Mouse (Mus musculus): ENCODE results near the gene Rptor. TPM values are rescaled to one million over a fixed set of nuclear protein-coding genes. Genes with fewer than 3 reads are reported as not detected.

Gene Rptor
- total RNA-seq, 2 experiments from 2014 or later, result 6.7 to 10.1 TPM

DNA sequence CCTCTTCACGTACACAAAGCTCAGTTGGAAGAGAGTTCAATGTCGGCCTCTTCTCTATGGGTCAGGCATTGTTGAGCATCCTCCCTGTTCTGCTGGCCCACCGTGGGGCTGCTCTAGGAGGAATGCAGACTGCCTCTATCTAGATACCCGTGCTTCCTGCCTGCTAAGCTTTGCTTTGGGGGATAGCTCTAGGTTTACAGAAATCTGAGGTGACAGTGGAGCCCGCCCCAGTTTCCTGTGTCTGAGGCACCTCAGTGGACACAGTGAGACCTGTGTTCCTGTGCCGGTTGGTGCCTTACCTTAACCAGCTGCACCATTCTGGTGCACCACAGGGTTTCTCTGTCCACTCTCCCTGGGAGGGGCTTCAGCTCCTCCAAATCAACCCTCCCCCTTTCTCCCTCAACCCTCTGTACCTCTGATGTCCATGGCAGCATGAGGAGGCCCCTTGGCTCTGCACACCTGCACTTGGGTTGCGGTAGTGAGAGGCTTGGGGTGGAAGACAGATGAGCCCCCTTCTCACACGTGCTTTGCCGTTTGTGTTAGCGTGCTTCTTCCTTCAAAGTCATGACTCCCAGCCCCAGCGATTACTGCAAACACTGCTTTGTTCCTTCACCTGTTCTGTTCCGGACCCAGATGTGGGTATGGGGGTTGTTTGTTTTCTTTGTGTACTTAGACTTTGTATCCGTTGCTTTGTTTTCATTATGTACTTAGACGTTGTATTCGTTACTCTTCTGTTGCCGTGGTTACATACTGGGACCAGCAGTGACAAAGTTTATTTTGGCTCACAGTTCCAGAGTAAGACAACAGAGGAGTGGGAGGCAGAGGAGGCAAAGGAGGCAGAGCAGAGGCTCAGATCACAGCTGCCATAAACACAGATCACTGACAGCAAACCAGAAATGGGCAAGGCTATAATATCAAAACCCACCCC, 231.4 kb downstream of the Rptor start:
- ATAC-seq (replicated peaks; ENCODE audit: low FRiP score, poor library complexity, severe bottlenecking), result no peak

DNA sequence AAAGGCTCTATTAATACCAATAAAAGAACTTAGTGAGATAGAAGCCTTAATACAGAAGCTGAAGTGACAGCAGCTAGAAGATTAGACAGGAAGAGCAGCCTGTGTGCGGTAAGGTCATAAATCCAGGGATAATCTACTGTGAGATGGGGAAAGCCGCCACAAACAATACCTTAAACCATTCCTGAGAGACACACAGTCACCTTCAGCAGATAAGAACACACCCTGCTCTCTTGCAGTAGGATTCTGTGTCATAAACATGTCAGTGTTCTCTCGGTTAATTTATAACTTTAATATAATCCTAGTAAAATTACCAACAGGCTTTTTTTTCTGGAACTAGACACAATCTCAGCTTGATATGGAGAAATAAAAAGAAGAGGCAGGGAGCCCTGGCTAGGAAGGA, 233.6 kb downstream of the Rptor start:
- ATAC-seq (replicated peaks; ENCODE audit: low FRiP score, poor library complexity, severe bottlenecking), result no peak

DNA sequence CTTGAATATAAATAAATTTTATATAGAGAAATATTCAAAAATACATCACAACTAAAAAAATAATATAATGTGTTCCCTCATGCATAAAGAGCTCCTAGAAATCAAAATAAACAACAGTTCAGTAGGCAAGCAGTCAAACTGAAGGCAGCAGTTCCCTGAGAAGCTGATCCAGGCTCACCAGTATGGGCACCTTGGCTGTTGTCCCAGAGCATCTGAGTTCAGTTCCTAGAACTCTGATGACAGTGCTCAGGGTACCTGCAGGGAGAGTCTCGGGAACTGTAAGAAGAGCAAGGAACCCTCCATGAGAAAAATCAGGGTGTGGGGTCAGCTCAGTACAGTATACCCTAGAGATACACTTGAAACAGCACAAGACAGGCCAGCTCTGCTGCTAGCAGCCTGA, 235.1 kb downstream of the Rptor start:
- no peak for ATAC-seq (replicated peaks; ENCODE audit: low FRiP score, poor library complexity, severe bottlenecking)

DNA sequence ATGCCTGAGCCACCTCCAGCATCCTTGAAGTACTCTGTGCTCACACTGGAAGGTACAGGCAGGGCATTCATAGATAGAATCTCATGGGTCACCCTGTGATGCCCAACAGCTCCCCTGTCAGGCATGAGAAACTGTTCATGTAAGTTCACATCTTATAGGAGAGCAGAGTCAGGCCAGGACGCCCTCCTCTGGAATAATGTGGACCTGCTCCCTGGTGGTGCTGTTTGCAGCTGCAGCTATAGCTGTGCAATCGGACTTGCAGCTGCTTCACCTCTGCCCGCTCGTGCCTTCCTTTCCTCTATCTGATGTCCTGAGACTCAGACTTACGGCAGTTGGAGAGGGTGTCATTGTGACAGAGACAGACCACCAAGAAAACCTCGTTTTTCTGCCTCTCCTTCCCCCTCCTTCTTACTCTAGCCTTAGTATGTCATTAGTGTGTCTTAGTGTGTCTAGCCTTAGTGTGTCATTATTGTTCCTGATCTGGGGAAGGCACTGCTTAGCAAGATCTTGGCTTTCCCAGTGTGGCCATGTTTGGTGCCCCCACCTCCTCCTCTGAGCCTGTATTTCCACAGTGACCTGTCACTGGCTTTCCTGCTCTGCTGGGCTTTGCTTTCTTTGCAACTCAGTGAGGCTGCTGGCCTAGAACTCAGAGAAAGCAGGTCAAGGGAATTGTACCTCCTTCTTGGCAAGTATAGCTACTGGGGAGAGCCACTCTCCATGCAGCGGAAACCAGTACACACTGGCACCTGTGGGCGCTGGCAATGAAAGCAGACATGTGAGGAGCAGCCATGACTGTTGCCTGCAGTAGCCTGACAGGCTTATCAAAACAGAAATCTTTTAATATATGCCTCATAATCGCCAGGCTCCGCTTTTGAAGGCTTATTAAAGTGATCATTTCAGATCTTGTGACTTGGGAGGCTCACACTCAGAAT, 237.0 kb downstream of the Rptor start:
- ATAC-seq (replicated peaks; ENCODE audit: low FRiP score, poor library complexity, severe bottlenecking), result no peak

DNA sequence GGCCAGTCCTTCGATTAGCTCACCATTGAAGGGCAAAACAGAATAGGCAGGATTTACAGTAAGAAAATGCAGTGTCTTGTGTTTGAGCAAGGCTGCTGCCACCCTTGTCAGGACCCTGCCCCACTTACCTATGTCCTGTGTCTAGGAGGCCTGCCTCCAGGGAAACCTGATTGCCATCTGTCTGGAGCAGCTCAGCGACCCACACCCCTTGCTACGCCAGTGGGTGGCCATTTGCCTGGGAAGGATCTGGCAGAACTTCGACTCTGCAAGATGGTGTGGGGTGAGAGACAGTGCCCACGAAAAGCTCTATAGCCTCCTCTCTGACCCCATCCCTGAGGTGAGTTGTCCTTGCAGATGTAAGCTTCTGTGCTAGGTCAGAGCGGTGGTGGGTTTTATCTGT, 243.9 kb downstream of the Rptor start:
- no peak for ATAC-seq (replicated peaks; ENCODE audit: low FRiP score, poor library complexity, severe bottlenecking)

DNA sequence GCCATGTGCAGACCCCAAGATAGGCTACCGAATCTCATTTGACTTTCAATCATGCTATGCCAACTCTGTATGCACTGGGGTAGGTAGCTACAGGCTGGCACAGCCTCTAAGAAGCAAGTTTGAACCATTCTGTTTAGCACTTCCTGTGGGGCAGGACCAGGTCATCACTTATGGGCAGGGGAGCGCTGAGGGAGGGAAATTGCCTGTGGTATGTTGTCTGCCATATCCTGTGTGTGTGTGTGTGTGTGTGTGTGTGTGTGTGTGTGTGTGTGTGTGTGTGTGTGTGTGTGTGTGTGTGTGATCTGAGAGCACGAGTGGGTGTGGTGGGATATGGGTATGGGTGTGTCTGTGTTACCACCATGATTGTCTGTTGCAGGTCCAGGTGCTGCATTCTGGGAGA, 244.4 kb downstream of the Rptor start:
- no peak for ATAC-seq (replicated peaks; ENCODE audit: low FRiP score, poor library complexity, severe bottlenecking)

DNA sequence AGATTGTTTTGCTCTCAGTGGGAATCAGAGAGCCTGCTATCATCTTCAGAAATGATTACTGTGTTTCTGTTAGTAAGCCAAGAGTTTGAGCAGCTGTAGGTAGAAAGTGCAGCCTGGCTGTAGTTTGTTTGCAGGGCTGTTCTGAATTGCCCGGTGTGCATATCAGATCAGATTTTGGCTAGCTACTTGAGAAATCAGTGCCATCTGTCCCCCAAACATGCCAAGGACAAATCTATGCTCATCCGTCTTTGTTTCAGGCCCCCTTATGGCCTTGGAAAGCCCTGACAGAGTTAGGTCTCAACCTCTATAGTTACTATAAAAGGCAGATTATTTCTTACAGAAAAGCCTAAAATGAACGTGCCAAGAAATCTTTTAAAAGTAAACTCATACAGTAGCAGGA, 244.9 kb downstream of the Rptor start:
- no peak for ATAC-seq (replicated peaks; ENCODE audit: low FRiP score, poor library complexity, severe bottlenecking)

DNA sequence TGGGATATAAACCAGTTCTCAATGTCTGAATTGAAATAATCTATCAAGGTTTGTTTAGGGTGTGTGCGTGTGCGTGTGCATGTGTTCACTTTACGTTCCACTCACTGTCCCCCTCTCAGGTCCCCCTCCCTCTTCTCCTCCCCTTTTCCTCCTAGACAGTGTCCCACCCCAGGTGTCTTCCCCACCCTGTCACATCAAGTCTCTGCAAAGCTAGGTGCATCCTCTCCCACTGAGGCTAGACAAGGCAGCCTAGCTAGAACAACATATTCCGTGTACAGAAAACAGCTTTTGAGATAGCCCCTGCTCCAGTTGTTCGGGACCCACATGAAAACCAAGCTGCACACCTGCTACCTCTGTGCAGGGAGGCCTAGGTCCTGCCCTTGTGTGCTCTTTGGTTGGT, 245.5 kb downstream of the Rptor start:
- ATAC-seq (replicated peaks; ENCODE audit: low FRiP score, poor library complexity, severe bottlenecking), result no peak

DNA sequence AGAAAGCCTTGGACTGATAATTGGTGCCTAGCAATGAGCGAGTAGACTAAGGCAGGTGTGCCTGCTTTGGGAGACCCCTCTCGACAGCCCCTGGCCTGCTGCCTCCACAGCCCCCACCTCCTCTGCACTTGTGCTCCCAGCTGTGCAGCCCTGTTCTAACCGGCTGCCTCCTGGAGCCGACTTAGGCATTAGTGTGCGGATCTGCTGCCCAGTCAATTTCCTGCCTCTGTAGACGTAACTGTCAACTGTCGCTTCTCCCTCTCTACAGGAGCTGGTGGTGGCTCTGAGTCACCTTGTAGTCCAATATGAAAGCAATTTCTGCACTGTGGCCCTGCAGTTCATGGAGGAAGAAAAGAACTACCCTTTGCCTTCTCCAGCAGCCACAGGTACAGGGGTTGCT, 253.3 kb downstream of the Rptor start:
- no peak for ATAC-seq (replicated peaks; ENCODE audit: low FRiP score, poor library complexity, severe bottlenecking)

DNA sequence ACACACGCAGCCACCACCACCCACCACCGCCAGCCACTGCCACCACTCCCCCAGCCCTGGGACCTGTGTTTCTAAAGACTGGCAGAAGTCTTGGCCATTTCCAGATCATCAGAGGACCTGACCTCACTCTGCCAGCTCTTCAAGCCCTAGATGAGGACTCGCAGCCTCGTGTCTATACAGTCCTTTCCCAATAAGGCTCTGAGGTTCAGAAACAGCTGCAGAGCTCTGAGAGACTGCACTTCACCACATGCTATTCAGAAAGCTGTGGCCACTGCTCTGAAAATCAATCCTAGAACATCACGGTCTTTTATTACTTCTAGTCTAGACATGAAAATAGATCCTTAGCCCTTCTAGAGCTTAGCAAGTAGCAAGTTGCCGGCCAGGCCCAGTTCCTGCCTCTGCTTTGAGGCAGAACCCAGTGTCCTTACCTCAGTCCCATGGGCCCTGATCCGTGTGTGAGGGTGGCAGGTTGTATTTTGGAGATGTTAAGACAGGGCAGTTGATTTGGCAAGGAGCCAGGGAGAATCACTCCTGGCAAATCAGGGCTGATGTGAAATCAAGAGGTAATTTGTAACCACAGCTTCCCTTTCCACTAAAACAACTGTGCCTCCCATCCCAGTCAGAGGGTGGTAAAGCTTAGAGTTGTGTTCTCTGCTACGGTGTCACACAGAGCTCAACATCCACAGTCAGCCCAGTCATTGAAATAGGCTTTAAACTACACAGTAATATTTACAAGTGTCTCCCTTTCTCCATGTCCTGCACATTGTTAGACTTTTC, 260.0 kb downstream of the Rptor start:
- no peak for ATAC-seq (replicated peaks; ENCODE audit: low FRiP score, poor library complexity, severe bottlenecking)

DNA sequence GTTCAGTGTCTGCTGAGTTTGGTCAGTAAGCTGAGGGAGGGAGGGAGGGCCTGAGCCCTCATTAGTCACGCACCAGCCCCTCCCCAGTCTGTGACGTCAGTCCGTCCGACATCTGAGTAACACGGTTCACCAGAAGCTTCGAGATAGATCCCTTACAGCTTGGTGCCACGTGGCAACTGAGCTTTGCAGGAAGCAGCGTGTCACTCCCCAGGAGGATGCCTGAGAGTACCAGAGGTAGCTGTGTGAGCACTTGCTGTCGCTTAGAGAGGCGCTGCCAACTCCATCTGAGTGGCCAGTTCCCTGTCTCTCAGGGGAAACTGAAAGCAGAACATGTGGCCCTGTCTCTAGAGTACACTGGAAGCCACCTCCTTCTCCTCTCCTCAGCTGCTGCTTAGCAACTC, 260.7 kb downstream of the Rptor start:
- ATAC-seq (replicated peaks; ENCODE audit: low FRiP score, poor library complexity, severe bottlenecking), result no peak

DNA sequence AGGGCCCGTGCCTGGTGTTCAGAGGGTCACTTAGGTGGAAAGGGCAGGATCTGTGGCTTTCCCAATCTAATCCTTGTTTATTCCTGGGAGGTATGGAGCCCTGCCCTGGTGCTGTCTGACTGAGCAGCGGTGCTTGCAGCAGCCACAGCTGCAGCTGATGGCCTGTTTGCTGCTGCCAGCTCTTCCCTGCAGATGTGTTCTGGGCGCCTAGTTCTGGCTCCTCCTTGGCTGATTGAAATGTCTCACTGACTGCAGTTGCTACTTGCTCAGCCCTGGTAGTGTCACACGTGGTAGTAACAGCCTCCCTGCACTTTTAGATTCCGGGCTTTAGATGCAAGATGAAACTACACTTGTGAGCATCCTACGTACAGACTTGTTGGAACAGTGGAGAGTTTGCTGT, 264.1 kb downstream of the Rptor start:
- no peak for ATAC-seq (replicated peaks; ENCODE audit: low FRiP score, poor library complexity, severe bottlenecking)

DNA sequence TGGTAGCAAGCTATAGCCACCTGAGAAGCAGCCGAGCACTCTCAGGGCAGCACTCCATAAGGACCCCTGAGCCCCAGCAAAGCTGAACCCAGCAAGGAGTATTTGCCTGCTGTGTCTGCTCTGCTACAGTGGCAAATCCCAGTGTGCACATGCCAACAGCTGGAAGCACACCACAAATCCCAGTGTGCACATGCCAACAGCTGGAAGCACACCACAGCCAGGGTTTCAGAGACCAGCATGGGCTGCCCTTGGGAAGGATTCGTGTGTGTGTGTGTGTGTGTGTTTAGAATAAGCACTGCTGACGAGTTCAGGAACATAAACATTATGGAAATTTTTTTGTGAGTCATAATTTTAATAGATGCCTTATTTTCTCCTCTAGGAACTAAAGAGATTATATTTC, 265.4 kb downstream of the Rptor start:
- no peak for ATAC-seq (replicated peaks; ENCODE audit: low FRiP score, poor library complexity, severe bottlenecking)

DNA sequence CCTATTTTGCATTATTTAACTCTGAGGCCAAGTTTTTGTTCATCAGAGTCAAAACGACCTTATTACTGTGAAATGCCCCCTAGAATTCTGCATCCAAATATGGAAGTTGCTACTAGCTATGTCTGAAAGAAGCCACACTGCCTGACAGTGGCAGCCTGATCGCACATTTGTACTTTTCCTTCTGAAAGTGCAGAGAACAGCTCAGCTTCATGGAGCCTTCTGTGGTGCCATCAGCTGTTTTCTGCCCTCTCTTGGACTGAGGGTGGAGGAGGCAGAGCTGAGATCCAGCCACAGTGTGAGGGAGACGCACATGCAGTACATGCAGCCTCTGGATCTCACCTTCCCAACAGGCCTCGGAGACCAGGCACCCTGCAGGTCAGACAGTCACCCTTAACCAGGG, 265.9 kb downstream of the Rptor start:
- no peak for ATAC-seq (replicated peaks; ENCODE audit: low FRiP score, poor library complexity, severe bottlenecking)

DNA sequence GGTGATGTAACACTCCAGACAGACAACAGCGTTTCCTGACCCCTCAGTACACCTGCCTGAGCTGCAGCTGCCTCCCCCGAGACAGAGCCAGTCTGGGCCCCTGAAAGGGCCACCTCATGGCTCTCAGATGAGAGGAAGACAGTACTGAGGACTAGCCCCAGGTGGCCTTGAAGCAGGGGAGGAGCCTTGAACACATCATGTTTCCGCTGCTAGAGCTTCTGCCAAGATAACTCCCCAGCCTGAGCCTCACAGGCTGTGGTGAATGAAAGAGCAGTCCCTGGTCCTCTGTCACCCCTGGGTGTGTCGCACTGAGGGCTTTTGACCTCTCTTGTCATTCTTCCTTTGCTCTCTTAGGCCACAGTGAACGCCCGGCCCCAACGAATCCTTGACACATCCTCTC, 268.4 kb downstream of the Rptor start:
- no peak for ATAC-seq (replicated peaks; ENCODE audit: low FRiP score, poor library complexity, severe bottlenecking)

DNA sequence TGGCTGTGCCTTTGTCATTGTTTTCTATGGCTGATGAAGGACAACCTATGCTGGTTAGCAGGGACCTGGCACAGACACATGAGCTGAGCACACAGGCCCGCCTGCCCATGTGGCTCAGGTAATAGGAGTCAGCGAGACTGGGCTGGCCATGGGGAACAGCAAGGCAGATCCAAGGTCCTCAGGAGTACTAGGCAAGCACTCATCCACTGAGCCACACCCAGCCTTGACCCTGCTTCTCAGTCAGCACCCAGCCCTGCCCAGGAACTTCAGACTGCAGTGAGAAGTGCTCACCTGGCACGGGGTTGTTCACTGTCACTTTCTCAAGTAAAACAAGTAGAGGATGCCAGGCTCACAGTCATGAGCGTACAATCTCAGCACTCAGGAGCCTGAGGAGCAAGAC, 270.9 kb downstream of the Rptor start:
- no peak for ATAC-seq (replicated peaks; ENCODE audit: low FRiP score, poor library complexity, severe bottlenecking)

DNA sequence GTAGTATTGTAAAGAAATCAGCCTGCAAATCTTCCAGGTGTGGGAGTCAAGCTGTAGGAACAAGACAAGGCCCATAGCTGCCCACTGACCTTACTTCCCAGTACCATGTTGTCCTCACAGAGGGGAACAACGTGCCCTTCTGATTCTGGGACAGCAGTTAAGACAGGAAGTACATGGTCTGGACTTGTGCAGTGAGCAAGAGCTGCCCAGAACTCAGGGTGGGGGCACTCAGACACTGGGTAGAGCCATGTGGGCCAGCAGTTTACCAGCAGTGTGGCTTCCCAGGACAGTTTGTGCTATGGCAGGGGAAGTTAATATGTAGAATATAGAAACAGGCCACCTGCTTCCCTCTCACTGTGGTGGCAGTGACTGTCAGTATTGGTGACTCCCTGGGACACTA, 272.1 kb downstream of the Rptor start:
- ATAC-seq (replicated peaks; ENCODE audit: low FRiP score, poor library complexity, severe bottlenecking), result no peak

DNA sequence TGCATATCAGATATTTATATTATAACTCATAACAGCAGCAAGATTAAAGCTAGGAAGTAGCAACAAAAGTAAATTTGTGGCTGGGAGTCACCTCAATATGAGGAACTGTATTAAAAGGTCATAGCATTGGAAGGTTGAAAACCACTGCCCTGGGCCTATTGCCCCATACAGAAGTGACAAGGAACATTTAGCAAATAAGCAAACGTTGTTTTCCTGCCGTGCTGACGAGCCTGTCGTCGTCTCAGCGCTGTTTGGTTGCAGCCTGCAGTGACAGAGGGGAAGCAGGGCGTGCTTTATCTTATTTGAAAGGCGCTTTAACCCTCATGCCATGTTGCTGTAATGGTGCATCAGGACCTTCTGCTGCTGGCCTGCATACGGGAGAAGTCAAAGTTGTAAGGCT, 273.0 kb downstream of the Rptor start:
- ATAC-seq (replicated peaks; ENCODE audit: low FRiP score, poor library complexity, severe bottlenecking), result no peak

DNA sequence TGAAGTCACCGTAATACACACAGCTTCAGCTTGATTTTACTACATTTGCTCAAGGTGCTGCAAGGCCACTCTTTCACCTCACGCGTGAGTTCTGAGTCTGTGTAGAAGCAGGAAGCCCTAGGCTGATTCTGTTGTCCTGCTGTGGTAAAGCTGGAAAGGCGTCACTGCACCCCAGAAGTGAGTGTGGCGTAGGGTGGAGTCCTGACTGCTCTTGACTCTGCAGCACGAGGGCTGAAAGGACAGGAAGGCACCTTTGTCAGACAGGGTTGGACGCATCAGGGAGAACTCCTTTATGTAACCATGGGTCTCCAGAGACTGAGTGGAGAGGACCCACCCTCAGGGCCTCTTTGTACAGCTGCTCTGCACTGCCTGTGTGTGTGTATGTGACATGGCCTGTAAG, 274.4 kb downstream of the Rptor start:
- ATAC-seq (replicated peaks; ENCODE audit: low FRiP score, poor library complexity, severe bottlenecking), result no peak

DNA sequence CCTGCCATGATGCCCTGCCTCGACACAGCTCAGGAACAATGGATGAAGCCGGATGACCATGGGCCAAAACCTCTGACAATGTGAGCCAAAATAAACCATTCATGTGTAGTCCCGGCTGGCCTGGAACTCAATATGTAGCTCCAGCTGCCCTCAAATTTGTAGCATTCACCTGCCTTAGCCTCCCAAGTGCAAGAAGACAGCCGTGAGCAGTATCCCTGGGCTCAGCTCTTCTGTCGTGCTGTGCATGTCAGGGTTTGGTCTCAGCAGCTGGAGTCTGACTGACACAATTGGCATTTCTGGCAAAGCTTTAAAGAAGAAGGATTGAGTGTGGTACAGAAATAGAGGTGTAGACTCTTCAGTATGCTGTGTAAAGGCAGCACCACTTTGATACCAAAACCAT, 276.9 kb downstream of the Rptor start:
- ATAC-seq (replicated peaks; ENCODE audit: low FRiP score, poor library complexity, severe bottlenecking), result no peak
